Mouse (Mus musculus) spleen, adult 2 months (tissue): ENCODE results near the gene Phox2b.

Experiments
- CTCF ChIP-seq: fragments of 200-500 bp; IDR thresholded peaks from 2 replicates; pipeline ENCODE4 v1.5.1; 2011; ENCODE audit warnings: mild to moderate bottlenecking, inconsistent platforms; ENCODE audit not compliant: insufficient read depth, insufficient read length, insufficient replicate concordance; ENCODE audit errors: extremely low read depth
- POLR2A ChIP-seq: fragments of 200-500 bp; IDR thresholded peaks from 2 replicates; pipeline ENCODE4 v1.6.1; 2011; ENCODE audit warnings: low read depth, low read length, inconsistent platforms

DNA sequence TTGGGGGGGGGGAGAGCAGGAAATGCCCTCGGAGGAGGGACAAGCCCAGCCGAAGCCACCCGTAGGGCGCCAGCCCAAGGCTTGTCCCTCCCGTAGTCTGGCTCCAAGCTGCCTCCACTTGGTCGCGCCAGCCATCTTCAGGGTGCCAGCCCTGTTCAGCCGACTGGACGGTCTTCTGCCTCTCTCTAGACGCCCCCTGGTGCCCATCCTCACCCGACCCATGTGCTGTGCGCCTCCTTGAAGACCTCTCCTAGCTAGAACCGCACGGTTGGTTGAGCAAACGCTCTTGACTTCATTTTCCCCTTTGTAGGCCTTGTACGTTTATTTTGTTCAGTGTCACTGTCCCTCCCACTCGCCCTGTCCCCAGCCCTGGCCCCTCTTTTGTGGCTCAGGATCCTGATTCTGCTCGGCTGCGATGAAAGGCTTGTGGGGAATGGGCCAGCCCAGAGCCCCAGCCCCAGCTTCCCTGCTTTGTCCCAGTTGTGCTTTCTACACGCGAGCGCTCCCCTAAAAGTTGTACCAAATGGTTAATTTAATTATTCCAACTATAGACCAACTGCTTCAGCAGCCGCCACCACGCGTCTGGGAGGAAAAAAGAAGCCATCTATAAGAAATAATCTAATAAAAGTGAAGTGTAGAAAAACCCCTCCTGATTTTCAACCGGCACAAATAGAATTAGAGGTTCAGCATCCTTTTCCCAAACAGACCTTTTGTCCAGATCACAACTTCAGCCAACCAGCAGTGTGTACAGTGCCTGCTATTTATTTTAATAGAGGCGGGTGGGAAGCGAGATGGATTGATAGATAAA lies 2.9 kb upstream of the Phox2b start:
- TF ChIP-seq CTCF (no peak), POLR2A (no peak)
